Mouse (Mus musculus) 3T3-L1 (cell line): Measurements from ENCODE around the gene Pde1c.

Experiments
- DNase-seq: peaks from one replicate; pipeline ENCODE4 v3.0.0-alpha.2; 2015; ENCODE audit warnings: low read depth, low spot score

Pde1c gene

GRCm38 (mm10) chr6:56076378-56076805 is 492.5 kb downstream of the Pde1c start:
- no peak for DNase-seq

- DNase-seq = no peak
Observed at GRCm38 (mm10) chr6:56068516-56068915, 500.4 kb downstream of the Pde1c start.

DNA sequence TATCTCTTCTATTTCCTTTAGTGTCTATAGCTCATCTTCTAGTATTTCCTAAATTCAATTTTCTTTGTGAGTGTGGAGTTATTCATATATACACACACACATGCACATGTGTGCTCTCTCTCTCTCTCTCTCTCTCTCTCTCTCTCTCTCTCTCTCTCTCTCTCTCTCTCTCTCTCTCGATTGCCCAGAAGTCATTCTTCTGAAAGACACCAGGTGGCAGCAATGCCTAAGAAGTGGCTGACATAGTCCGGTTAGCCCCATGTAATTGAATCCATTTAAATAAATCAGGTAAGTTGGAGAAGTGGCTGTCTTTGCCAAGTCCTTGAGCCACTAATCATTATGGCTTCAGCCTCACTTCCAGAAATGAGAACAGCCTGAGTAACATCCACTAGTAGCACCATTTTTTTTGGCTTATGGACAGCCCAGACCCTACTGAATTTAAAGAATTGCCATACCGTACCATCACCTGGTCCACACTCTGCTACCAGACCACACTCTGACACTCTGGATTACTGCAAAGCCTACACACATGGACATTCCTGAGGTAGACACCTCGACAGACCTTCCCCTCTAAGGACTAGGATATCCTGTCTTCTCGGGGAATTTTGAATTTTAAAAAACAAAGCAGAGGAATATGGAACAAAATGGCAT is 502.1 kb downstream of the Pde1c start:
- DNase-seq = peak; percentile 58

DNA sequence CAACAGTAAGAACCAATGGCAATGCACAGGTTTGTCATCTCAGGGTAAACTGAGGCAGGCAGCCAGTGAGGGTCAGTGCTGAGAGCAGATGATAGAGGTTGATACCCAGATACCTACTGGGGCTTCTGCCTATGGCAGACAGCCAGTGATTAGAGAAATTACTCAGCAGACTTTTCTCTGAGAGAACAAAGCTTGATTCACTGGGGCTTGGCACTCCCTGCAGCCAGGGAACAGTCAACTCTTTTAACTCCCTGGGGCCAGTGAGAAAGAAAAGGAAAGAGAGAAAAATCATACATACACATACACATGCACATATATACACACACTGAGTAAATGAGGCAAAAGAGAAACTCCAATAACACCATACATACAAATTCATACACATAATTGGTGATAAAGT is 505.2 kb downstream of the Pde1c start:
- no peak for DNase-seq

DNA sequence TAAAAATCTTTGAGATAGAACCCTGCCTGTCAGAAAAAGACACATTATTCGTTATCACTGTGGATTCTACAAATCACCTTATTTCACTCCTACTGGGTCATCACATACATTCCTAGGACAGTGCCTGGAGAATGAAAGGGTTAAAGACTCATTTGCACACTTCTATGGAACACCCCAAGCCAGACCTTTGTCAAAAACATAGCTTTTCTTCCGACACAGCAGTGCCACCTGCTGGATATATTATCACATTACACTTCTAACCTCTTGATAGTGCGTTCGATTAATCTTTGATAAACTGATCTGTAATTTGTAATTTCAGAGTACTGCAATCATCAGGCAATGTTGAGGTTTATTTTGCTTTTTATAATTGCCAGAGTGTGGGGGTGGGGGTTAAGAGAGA is 519.8 kb downstream of the Pde1c start:
- DNase-seq = peak; percentile 59

GRCm38 (mm10) chr6:56048580-56048979 is 520.3 kb downstream of the Pde1c start:
- DNase-seq = no peak

GRCm38 (mm10) chr6:56044716-56045115 is 524.2 kb downstream of the Pde1c start:
- DNase-seq = no peak

- DNase-seq = no peak
Observed at GRCm38 (mm10) chr6:56044270-56044669, 524.6 kb downstream of the Pde1c start.

- DNase-seq = no peak
Observed at GRCm38 (mm10) chr6:56039476-56040055, 529.3 kb downstream of the Pde1c start.

DNA sequence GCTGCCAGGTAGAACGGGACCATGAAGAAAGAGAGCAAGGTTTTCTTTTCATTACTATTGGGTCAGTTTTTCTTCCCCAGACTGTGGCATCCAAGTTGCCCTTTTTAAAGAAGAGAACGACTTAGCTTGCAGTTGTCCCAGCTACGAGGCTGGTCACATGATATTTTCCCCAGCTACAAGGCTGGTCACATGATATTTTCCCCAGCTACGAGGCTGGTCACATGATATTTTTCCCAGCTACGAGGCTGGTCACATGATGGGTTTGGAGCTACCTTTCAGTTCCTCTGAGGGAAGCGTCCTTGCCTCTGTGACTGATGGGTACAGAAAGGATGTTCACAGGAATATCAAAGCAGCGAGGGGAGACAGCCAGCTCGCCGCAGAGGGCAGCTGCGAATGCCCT is 533.8 kb downstream of the Pde1c start:
- DNase-seq = no peak

DNA sequence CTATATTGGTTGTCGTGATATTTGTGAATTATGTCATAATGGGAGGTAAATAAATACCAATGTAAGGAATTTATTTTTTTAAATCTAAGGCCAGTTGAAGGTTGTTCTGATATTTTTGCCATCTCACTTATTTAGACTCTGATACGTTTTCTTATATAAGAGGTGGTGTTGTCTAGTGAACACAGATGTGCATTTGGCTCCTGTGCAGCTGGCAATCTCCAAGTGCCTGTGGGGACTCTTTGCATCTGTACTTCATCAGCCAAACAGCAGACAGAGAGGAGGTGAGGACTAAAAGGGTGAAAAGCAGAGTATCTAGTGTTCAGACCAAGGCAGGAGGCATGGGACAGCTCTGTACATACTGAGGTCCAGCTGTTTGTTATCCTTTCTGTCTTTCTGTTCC is 536.7 kb downstream of the Pde1c start:
- DNase-seq = no peak

- no peak for DNase-seq
Observed at GRCm38 (mm10) chr6:56029986-56030385, 538.9 kb downstream of the Pde1c start.

DNA sequence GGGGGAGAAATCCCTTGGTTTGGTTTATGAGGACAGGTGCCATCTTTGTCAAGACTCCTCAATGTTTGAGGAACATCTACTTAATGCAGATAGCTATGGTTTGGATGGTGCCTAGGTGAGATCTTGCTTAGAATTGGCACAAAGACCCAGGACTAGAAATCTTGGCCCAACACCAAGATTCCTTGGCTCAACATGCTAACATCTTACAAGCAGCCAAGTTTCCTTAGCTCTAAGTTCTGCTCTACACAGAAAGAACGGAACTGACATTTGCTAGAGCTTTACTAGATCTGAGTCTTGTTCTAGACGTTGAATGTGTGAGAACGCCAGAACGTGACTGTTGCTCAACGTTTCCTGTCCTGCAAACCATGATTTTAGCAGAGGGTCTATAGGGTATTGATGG is 540.9 kb downstream of the Pde1c start:
- no peak for DNase-seq

GRCm38 (mm10) chr6:56027318-56027717 is 541.6 kb downstream of the Pde1c start:
- DNase-seq = no peak

- DNase-seq = no peak
Observed at GRCm38 (mm10) chr6:56025533-56025932, 543.4 kb downstream of the Pde1c start.
